Mouse (Mus musculus) MEL (cell line): Measurements from ENCODE around the gene Fxyd2. TPM values are rescaled to one million over a fixed set of nuclear protein-coding genes. Genes with fewer than 3 reads are reported as not detected.

Source experiments
- DNase-seq: peaks from one replicate; pipeline ENCODE4 v3.0.0; 2011; ENCODE audit warnings: low read depth, low spot score
- H3K27ac ChIP-seq: 2 replicates; pipeline ENCODE4 v1.5.1; 2012; ENCODE audit warnings: low read depth, mild to moderate bottlenecking, control low read depth, low read length, moderate library complexity; ENCODE audit not compliant: control insufficient read depth
- H3K27me3 ChIP-seq, 2 experiments: fragments of 150-350 bp in 1 of 2; sonication (generic) in 1 of 2; 2 replicates each; pipeline ENCODE4 v1.6.1; 2012; ENCODE audit warnings: low read length in 2 of 2, mild to moderate bottlenecking in 2 of 2, improper control_type of control experiment in 1 of 2, moderate library complexity in 1 of 2; ENCODE audit not compliant: insufficient read depth in 2 of 2, control insufficient read depth in 1 of 2
- H3K36me3 ChIP-seq, 2 experiments: 2 replicates each; pipeline ENCODE4 v1.6.1; 2012 to 2014; ENCODE audit warnings: low read length in 2 of 2, improper control_type of control experiment in 1 of 2, inconsistent platforms in 1 of 2, mild to moderate bottlenecking in 1 of 2; ENCODE audit not compliant: insufficient read depth in 2 of 2, control insufficient read depth in 1 of 2
- H3K4me1 ChIP-seq, 2 experiments: fragments of 150-350 bp in 1 of 2; sonication (generic) in 1 of 2; 2 replicates each; pipeline ENCODE4 v1.6.1; 2012; ENCODE audit warnings: low read length in 2 of 2, improper control_type of control experiment in 1 of 2, mild to moderate bottlenecking in 1 of 2; ENCODE audit not compliant: insufficient read depth in 2 of 2, control insufficient read depth in 1 of 2
- H3K4me3 ChIP-seq, 2 experiments: fragments of 150-350 bp in 1 of 2; sonication (generic) in 1 of 2; 2 replicates each; pipeline ENCODE4 v1.5.1; 2012; ENCODE audit warnings: low read depth in 2 of 2, low read length in 2 of 2, mild to moderate bottlenecking in 2 of 2, moderate library complexity in 2 of 2, control low read depth in 1 of 2, improper control_type of control experiment in 1 of 2; ENCODE audit not compliant: control insufficient read depth in 1 of 2, insufficient read depth in 1 of 2
- H3K79me2 ChIP-seq: 2 replicates; pipeline ENCODE4 v1.6.1; 2012; ENCODE audit warnings: mild to moderate bottlenecking, low read length, moderate library complexity; ENCODE audit not compliant: control insufficient read depth, poor library complexity, insufficient read depth
- H3K9ac ChIP-seq: 2 replicates; pipeline ENCODE4 v1.6.1; 2012; ENCODE audit warnings: low read depth, mild to moderate bottlenecking, control low read depth, low read length, moderate library complexity; ENCODE audit not compliant: control insufficient read depth, poor library complexity, severe bottlenecking
- H3K9me3 ChIP-seq: fragments of 150-350 bp; sonication (generic); replicated peaks from 2 replicates; pipeline ENCODE4 v1.6.1; 2012; ENCODE audit warnings: mild to moderate bottlenecking, low read length, improper control_type of control experiment, moderate library complexity; ENCODE audit not compliant: insufficient read depth
- BHLHE40 ChIP-seq: IDR thresholded peaks from 2 replicates; pipeline ENCODE4 v1.6.1; 2012; ENCODE audit warnings: low read depth, mild to moderate bottlenecking, inconsistent platforms, low read length, improper control_type of control experiment, borderline replicate concordance
- E2F4 ChIP-seq: IDR thresholded peaks from 2 replicates; pipeline ENCODE4 v1.6.1; 2011; ENCODE audit warnings: low read depth, low read length, improper control_type of control experiment, borderline replicate concordance
- ELF1 ChIP-seq: IDR thresholded peaks from 2 replicates; pipeline ENCODE4 v1.6.1; 2014; ENCODE audit warnings: low read depth, mild to moderate bottlenecking, inconsistent platforms, low read length, improper control_type of control experiment, moderate library complexity
- EP300 ChIP-seq, 2 experiments: IDR thresholded peaks; 2 replicates each; pipeline ENCODE4 v1.6.1; 2011; ENCODE audit warnings: improper control_type of control experiment in 2 of 2, low read length in 2 of 2, low read depth in 1 of 2, mild to moderate bottlenecking in 1 of 2
- ETS1 ChIP-seq: IDR thresholded peaks from 2 replicates; pipeline ENCODE4 v1.6.1; 2012; ENCODE audit warnings: low read depth, mild to moderate bottlenecking, inconsistent platforms, low read length, improper control_type of control experiment, moderate library complexity
- MAFK ChIP-seq: IDR thresholded peaks from 2 replicates; pipeline ENCODE4 v1.6.1; 2011; ENCODE audit warnings: low read depth, mild to moderate bottlenecking, low read length, improper control_type of control experiment, borderline replicate concordance
- MAX ChIP-seq: IDR thresholded peaks from 2 replicates; pipeline ENCODE4 v1.6.1; 2011; ENCODE audit warnings: low read length, improper control_type of control experiment
- NELFE ChIP-seq: IDR thresholded peaks from 2 replicates; pipeline ENCODE4 v1.6.1; 2011; ENCODE audit warnings: low read depth, low read length, improper control_type of control experiment
- POLR2AphosphoS2 ChIP-seq: IDR thresholded peaks from 2 replicates; pipeline ENCODE4 v1.6.1; 2011; ENCODE audit warnings: low read length, improper control_type of control experiment
- RAD21 ChIP-seq: IDR thresholded peaks from 2 replicates; pipeline ENCODE4 v1.6.1; 2011; ENCODE audit warnings: mild to moderate bottlenecking, low read depth, low read length, improper control_type of control experiment
- SIN3A ChIP-seq: IDR thresholded peaks from 2 replicates; pipeline ENCODE4 v1.6.1; 2012; ENCODE audit warnings: low read length, improper control_type of control experiment, inconsistent platforms
- TBP ChIP-seq: IDR thresholded peaks from 2 replicates; pipeline ENCODE4 v1.8.0; 2011; ENCODE audit warnings: low read depth, low read length, improper control_type of control experiment
- TCF12 ChIP-seq: IDR thresholded peaks from 2 replicates; pipeline ENCODE4 v1.6.1; 2014; ENCODE audit warnings: low read depth, mild to moderate bottlenecking, inconsistent platforms, low read length, improper control_type of control experiment, moderate library complexity
- UBTF ChIP-seq: IDR thresholded peaks from 2 replicates; pipeline ENCODE4 v1.6.1; 2012; ENCODE audit warnings: low read depth, mild to moderate bottlenecking, inconsistent platforms, low read length, improper control_type of control experiment, moderate library complexity, borderline replicate concordance; ENCODE audit not compliant: insufficient read depth
- USF1 ChIP-seq: IDR thresholded peaks from 2 replicates; pipeline ENCODE4 v1.6.1; 2014; ENCODE audit warnings: low read depth, mild to moderate bottlenecking, inconsistent platforms, low read length, improper control_type of control experiment, moderate library complexity
- USF2 ChIP-seq, 2 experiments: IDR thresholded peaks; 2 replicates each; pipeline ENCODE4 v1.6.1; 2011 to 2012; ENCODE audit warnings: improper control_type of control experiment in 2 of 2, low read length in 2 of 2, borderline replicate concordance in 1 of 2, inconsistent platforms in 1 of 2, low read depth in 1 of 2, mild to moderate bottlenecking in 1 of 2; ENCODE audit not compliant: insufficient read depth in 1 of 2
- ZC3H11A ChIP-seq: IDR thresholded peaks from 2 replicates; pipeline ENCODE4 v1.6.1; 2012; ENCODE audit warnings: low read depth, mild to moderate bottlenecking, inconsistent platforms, low read length, improper control_type of control experiment
- ZKSCAN1 ChIP-seq: IDR thresholded peaks from 2 replicates; pipeline ENCODE4 v1.6.1; 2012; ENCODE audit warnings: low read depth, mild to moderate bottlenecking, inconsistent platforms, low read length, improper control_type of control experiment, moderate library complexity
- ZMIZ1 ChIP-seq: IDR thresholded peaks from 2 replicates; pipeline ENCODE4 v1.6.1; 2012; ENCODE audit warnings: low read depth, mild to moderate bottlenecking, inconsistent platforms, low read length, improper control_type of control experiment, moderate library complexity
- ZNF384 ChIP-seq: IDR thresholded peaks from 2 replicates; pipeline ENCODE4 v1.6.1; 2012; ENCODE audit warnings: low read depth, mild to moderate bottlenecking, inconsistent platforms, low read length, improper control_type of control experiment
- polyA plus RNA-seq, 2 experiments: library from polyadenylated mRNA; stranded (reverse) in 1 of 2; unstranded in 1 of 2; fragments of >175 nt in 1 of 2; fragments of >200 nt in 1 of 2; gene quantifications; 2 replicates each; pipeline versions ENCODE4 v1.2.1 to v1.2.4; 2012; ENCODE audit warnings: low replicate concordance in 2 of 2, low read depth in 1 of 2; ENCODE audit not compliant: insufficient read length in 2 of 2, insufficient read depth in 1 of 2, missing spikeins in 1 of 2
- total RNA-seq: library from RNA; depleted of rRNA; stranded (reverse); fragments of 300-350 nt; gene quantifications from 2 replicates; pipeline ENCODE4 v1.2.3, GENCODE M21; 2012

Fxyd2 gene
- total and polyA plus RNA-seq, 3 experiments = not detected

DNA sequence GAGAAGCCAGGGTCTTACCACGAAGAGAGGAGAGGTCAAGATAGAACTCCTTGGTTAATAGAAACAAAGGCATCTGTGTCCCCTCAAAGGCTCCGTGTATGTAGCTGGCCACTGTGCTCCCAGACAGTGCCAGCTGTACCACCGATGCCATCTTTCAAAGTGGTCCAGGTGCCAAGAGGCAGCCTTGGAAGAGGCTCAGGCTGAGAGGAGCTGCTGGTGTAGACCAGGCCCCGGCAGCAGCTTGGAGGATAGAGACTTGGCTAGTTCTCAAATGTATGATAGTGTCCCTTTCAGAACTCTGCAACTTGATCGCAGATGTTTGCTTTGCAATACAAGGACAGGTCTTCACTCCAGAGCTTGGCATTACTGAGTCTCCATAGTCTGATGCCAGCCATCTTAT, 17.1 kb upstream of the Fxyd2 start:
- Histone ChIP-seq H3K4me1 (no peaks in the 10 kb centered on the region), H3K4me3 (no peak overlapping the region), H3K36me3 (0 out of 4 replicates have a peak, but pooled peaks cover 0 to 2% of the 10 kb centered on the region in 2 experiments)
- TF ChIP-seq EP300 (IDR thresholded peaks at IDR 0.05; ENCODE audit: low read depth in 1 of 2, low read length in 2 of 2) = no peak
- no peak for TF ChIP-seq ZKSCAN1
- no peak for TF ChIP-seq MAX
- no peak for TF ChIP-seq USF2 (IDR thresholded peaks at IDR 0.05; ENCODE audit: borderline replicate concordance in 1 of 2, insufficient read depth in 1 of 2, low read depth in 1 of 2, low read length in 2 of 2)
- TF ChIP-seq NELFE = no peak
- TF ChIP-seq RAD21 = no peak
- TF ChIP-seq E2F4 = no peak
- no peak for TF ChIP-seq SIN3A
- no peak for TF ChIP-seq UBTF
- no peak for TF ChIP-seq TBP
- no peak for TF ChIP-seq ZMIZ1
- no peak for TF ChIP-seq ELF1
- no peak for TF ChIP-seq BHLHE40
- TF ChIP-seq, all 39 proteins: peak for 0
- Histone ChIP-seq H3K27me3 (peaks cover 0 to 3% of the 10 kb centered on the region in 2 experiments; a peak in 3 of 4 replicates), H3K79me2 (no peaks in the 10 kb centered on the region), H3K27ac (no peak overlapping the region), H3K9ac (no peak overlapping the region), H3K9me3 (no peaks in the 10 kb centered on the region)
- no peak for DNase-seq

DNA sequence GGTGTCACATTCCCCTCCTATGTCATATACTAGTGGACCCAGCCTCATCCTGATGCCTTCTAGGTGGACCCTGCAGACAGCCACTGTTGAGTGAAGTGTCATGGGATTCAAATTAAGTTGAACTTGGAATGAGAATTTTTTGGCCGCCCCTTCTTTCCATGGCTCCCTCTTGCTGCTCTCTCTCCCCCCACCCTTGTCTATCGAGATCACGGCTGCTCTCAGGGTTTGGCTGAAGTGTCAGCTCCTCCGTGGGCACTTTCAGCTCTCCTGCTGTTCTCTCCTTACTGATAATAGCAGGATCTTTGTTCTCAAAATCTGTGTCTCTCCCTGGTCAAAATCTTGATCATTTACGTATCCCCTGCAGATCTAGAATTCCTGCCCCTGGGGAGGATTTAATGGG, 16.6 kb upstream of the Fxyd2 start:
- Histone ChIP-seq H3K27ac (no peak overlapping the region), H3K9me3 (no peaks in the 10 kb centered on the region), H3K36me3 (0 out of 4 replicates have a peak, but pooled peaks cover 0 to 2% of the 10 kb centered on the region in 2 experiments), H3K4me3 (no peak overlapping the region), H3K4me1 (no peaks in the 10 kb centered on the region), H3K27me3 (no peaks in the 10 kb centered on the region; a peak in 3 of 4 replicates), H3K9ac (no peak overlapping the region), H3K79me2 (no peaks in the 10 kb centered on the region)
- TF ChIP-seq TCF12 = no peak
- TF ChIP-seq MAFK = no peak
- TF ChIP-seq MAX = no peak
- TF ChIP-seq ETS1 = no peak
- no peak for TF ChIP-seq ZNF384
- no peak for TF ChIP-seq USF1
- no peak for TF ChIP-seq POLR2AphosphoS2
- no peak for TF ChIP-seq ZC3H11A
- no peak for DNase-seq
